Mouse (Mus musculus) lung, adult 2 months (tissue): ENCODE measurements around the gene Pla2g12a. TPM values are rescaled to one million over a fixed set of nuclear protein-coding genes. Genes with fewer than 3 reads are reported as not detected.

ENCODE experiments used
- DNase-seq: peaks from one replicate; pipeline ENCODE4 v3.0.0; 2022
- H3K4me1 ChIP-seq: fragments of 200-500 bp; 2 replicates; pipeline ENCODE4 v1.6.1; 2011; ENCODE audit warnings: low read length; ENCODE audit not compliant: control insufficient read depth, insufficient read depth
- H3K4me3 ChIP-seq: fragments of 200-500 bp; replicated peaks from 2 replicates; pipeline ENCODE3; 2011; ENCODE audit warnings: low read depth, mild to moderate bottlenecking, control low read depth, low read length; ENCODE audit errors: extremely low read depth
- CTCF ChIP-seq: fragments of 200-500 bp; IDR thresholded peaks from 2 replicates; pipeline ENCODE4 v1.5.1; 2011; ENCODE audit warnings: mild to moderate bottlenecking, low read length, control low read depth; ENCODE audit not compliant: insufficient read depth
- POLR2A ChIP-seq: fragments of 200-500 bp; IDR thresholded peaks from 2 replicates; pipeline ENCODE4 v1.6.1; 2011; ENCODE audit warnings: low read depth, mild to moderate bottlenecking, control low read depth, low read length, borderline replicate concordance; ENCODE audit errors: extremely low read depth
- WGBS: fragments of 180-500 bp; shearing (Covaris S2); methylation state at CpG from one replicate; pipeline ENCODE4 v1.1.7; 2018; 5-methylcytosine and 5-hydroxymethylcytosine counted together
- polyA plus RNA-seq: library from polyadenylated mRNA; depleted of rRNA; stranded (reverse); fragments of >200 nt; gene quantifications from 2 replicates; pipeline ENCODE4 v1.2.3, GENCODE M21; 2012

Pla2g12a gene
- polyA plus RNA-seq, 1 experiment = 36.4 TPM

GRCm38 (mm10) chr3:129893143-129893542, 14.7 kb downstream of the Pla2g12a start:
- no peak for DNase-seq
- TF ChIP-seq POLR2A (no peak), CTCF (no peak)
- Histone ChIP-seq H3K4me1 (no peaks in the 10 kb centered on the region), H3K4me3 (no peak overlapping the region)
- 96% methylated on average over 3 of the region's 3 CpGs for WGBS

GRCm38 (mm10) chr3:129896591-129896990, 18.2 kb downstream of the Pla2g12a start:
- TF ChIP-seq POLR2A (no peak), CTCF (no peak)
- Histone ChIP-seq H3K4me1 (peaks cover 2% of the 10 kb centered on the region; the same call in 1 of the 2 replicates), H3K4me3 (no peak overlapping the region)
- 49% methylated on average over 6 of the region's 6 CpGs for WGBS
- no peak for DNase-seq

- DNase-seq = no peak
- Histone ChIP-seq H3K4me3 (no peak overlapping the region), H3K4me1 (peaks cover 4% of the 10 kb centered on the region)
- no peak for TF ChIP-seq POLR2A
- no peak for TF ChIP-seq CTCF
- WGBS = 74% methylated on average over 4 of the region's 4 CpGs
These were observed 20.5 kb downstream of the Pla2g12a start for GRCm38 (mm10) chr3:129898886-129899285.

- peaks cover 4% of the 10 kb centered on the region for H3K4me1 ChIP-seq
- TF ChIP-seq POLR2A (peak; percentile 61; the same call in 1 of the 2 replicates), CTCF (no peak)
- under 1% methylated on average over 34 of the region's 34 CpGs for WGBS
- H3K4me3 ChIP-seq = peak within 1 kb of the TSS; percentile 99
- DNase-seq = peak; percentile 85
These were observed 22.9 kb downstream of the Pla2g12a start, which contains the start of gene Casp6 for GRCm38 (mm10) chr3:129901271-129901809. TSS of gene Casp6 (plus strand) at chr3:129901425.

- peaks cover 4% of the 10 kb centered on the region for H3K4me1 ChIP-seq
- TF ChIP-seq CTCF (no peak), POLR2A (no peak)
- 90% methylated on average over 3 of the region's 3 CpGs for WGBS
- DNase-seq = no peak
- no peak overlapping the region for H3K4me3 ChIP-seq
These were observed 25.0 kb downstream of the Pla2g12a start for GRCm38 (mm10) chr3:129903369-129903768.

- no peak for DNase-seq
- TF ChIP-seq POLR2A = no peak
- no peak for TF ChIP-seq CTCF
- Histone ChIP-seq H3K4me3 (no peak overlapping the region), H3K4me1 (peaks cover 4% of the 10 kb centered on the region)
- 73% methylated on average over 8 of the region's 8 CpGs for WGBS
These were observed 25.5 kb downstream of the Pla2g12a start for GRCm38 (mm10) chr3:129903866-129904265.

- WGBS = 71% methylated on average over 7 of the region's 7 CpGs
- TF ChIP-seq POLR2A = no peak
- no peak for TF ChIP-seq CTCF
- no peak overlapping the region for H3K4me3 ChIP-seq
- H3K4me1 ChIP-seq = peaks cover 4% of the 10 kb centered on the region
- no peak for DNase-seq
These were observed 26.2 kb downstream of the Pla2g12a start for GRCm38 (mm10) chr3:129904381-129905132.

GRCm38 (mm10) chr3:129912025-129912424, 33.6 kb downstream of the Pla2g12a start:
- WGBS = 91% methylated on average over 14 of the region's 14 CpGs
- TF ChIP-seq POLR2A (no peak), CTCF (no peak)
- no peaks in the 10 kb centered on the region for H3K4me1 ChIP-seq

GRCm38 (mm10) chr3:129913241-129913640, 34.8 kb downstream of the Pla2g12a start:
- no peak for DNase-seq
- WGBS = 93% methylated on average over 13 of the region's 13 CpGs
- no peaks in the 10 kb centered on the region for H3K4me1 ChIP-seq
- TF ChIP-seq CTCF = no peak
- no peak for TF ChIP-seq POLR2A
- no peak overlapping the region for H3K4me3 ChIP-seq

More at GRCm38 (mm10) chr3:129912025-129912424, 33.6 kb downstream of the Pla2g12a start:
- H3K4me3 ChIP-seq = no peak overlapping the region
- no peak for DNase-seq

GRCm38 (mm10) chr3:129917424-129917823, 39.0 kb downstream of the Pla2g12a start:
- 82% methylated on average over 3 of the region's 3 CpGs for WGBS
- H3K4me3 ChIP-seq = no peak overlapping the region
- no peak for DNase-seq
- H3K4me1 ChIP-seq = no peaks in the 10 kb centered on the region
- TF ChIP-seq POLR2A (no peak), CTCF (no peak)
